Mouse (Mus musculus) cerebellum, adult 2 months (tissue): ENCODE results near the gene Ddx56.

ENCODE experiments used
- CTCF ChIP-seq: fragments of 200-500 bp; IDR thresholded peaks from 2 replicates; pipeline ENCODE4 v1.5.1; 2011; ENCODE audit warnings: low read depth, mild to moderate bottlenecking, control low read depth, low read length, moderate library complexity, borderline replicate concordance; ENCODE audit not compliant: insufficient read depth
- POLR2A ChIP-seq: fragments of 200-500 bp; IDR thresholded peaks from 2 replicates; pipeline ENCODE4 v1.6.1; 2011; ENCODE audit warnings: low read length, control low read depth, borderline replicate concordance; ENCODE audit not compliant: insufficient read depth

- no peak for TF ChIP-seq POLR2A
- no peak for TF ChIP-seq CTCF
These were observed 22.9 kb downstream of the Ddx56 start for GRCm38 (mm10) chr11:6244707-6245106.
